Mouse (Mus musculus): ENCODE results near the gene Rgs14. TPM values are rescaled to one million over a fixed set of nuclear protein-coding genes. Genes with fewer than 3 reads are reported as not detected.

Gene Rgs14
- total RNA-seq, 2 experiments from 2014 or later, result 0.24 to 0.43 TPM

DNA sequence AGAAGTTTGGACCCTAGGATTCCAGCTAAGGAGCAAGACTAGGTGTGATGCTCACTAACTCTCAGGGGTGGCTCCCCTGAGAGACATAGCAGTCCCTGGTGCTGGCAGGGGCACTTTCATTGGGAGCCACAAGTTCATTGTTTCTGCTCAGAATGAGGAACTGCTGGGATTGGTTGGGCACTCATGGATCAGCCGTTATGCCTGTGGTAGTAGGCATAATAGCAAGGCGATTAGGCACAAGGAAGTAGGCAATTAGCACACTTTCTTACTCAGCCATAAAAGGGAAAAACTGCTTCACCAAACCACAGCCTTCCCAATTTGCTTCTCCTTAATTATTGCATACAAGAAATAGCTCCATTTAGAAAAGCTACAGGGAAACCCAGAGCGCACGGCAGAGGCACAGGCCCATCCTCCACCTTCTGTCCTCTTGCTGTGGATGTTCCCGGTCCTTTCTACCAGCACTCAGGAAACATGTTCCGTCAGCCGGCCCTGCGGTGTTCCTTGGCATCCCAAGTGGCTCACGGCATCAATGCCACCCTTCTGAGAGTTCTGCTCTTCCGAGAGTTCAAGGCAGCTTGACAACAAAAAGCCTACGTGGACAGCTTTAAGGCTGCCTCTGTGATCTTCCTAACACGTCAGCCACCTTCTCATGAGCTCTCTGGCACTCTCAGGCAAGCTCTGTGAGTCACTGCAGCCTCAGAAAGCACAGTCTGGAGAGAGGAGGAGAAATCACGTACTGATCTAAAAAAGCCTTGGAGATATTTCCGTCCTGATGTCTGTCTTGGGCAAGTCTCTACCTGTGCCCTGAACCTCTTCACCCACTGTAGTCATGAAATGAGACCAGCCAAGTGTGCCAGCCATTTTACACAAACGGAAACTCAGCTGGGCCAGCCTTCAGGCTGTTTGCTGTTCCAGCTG is 34.7 kb downstream of the Rgs14 start:
- no peak for DNase-seq (ENCODE audit: low spot score)

DNA sequence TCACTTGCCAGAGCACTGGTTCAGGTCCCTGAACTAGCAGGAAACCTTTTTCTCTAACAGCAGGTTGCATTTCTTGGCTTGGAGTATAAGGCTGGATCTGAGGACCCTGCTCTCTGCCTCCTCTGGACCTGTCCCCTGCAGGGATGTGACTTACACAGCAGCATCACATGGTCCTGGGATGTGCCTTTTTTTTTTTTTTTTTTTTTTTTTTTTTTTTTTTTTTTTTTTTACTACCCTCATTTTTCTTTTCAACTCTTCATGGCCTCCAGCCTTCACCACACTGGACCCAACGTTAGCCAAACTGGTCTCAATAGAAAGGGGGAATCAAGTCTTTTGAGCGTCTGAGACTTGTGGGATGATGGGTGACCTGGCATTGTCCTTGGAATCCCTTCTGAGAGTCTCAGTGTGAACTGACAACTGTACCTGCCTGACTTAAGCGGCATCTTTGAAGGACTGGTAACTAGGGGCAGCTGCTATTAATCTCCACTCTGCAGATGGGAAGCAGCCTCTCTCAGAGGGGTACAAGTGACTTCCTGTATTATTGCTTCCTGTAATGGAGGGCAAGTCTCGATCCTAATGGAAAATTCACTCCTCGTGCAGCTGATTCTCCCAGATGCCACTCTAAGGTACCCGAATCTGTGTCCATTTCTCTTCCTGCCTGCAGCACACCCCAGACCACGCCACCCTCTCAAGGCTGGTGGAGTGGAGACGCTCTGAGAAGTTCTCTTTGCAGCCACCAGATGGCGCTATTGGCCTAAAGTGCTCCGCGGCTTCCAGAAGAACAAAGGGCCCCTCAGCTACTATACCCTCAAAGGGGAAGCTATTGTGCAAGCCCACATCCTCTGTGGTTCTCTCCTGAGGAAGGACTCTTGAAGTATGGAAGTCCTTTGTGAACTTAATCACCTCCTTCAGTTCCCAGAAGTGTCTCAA is 35.6 kb downstream of the Rgs14 start:
- peak; percentile 65 for DNase-seq (ENCODE audit: low spot score)

DNA sequence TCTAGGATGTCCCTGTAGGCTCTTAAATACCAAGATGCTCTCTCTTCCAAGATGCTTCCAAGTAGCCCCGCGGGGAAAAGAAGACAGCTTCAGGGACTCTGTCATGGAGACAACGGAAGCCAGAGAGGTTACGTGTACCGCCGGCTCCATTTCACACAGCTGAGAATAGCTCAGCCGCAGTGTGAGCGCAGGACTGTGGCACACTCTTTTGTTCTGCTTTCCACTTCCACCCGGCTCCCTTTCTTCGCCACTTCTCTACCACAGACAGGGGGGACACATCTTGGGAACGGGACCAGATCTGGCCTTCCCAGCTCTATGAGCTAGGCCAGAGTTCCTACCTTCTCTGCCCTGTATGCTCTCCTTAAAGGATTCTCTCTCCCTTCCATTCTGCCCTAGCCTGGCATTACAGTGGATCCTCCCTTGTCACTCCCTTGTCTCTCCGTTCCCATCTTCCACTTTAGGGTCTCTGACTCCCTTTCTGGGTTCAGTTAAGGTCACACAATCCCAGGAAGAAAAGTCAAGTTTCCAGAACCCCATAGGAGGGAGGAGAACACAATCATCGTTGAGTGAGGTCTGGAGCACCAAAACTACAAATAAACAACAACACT is 36.4 kb downstream of the Rgs14 start:
- DNase-seq (ENCODE audit: low spot score), result no peak

DNA sequence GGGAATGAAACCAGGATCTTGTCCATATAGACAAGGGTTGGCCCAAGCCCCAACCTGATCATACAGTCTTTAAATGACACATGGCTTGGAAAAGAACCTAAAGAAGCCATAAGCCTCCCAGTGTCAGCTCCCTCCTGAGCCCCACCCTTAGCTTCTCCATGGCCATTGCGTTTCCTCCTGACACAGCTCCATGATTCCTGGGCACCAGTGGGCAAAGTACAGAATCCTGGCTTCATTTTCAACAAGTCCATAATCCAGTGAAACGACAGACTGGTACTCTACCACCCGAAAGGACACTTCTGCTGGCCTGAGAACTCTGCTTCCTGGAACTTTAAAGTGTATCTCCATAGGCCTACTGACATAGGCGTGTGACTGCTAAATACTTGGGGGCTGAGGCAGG is 37.8 kb downstream of the Rgs14 start:
- no peak for DNase-seq (ENCODE audit: low spot score)

DNA sequence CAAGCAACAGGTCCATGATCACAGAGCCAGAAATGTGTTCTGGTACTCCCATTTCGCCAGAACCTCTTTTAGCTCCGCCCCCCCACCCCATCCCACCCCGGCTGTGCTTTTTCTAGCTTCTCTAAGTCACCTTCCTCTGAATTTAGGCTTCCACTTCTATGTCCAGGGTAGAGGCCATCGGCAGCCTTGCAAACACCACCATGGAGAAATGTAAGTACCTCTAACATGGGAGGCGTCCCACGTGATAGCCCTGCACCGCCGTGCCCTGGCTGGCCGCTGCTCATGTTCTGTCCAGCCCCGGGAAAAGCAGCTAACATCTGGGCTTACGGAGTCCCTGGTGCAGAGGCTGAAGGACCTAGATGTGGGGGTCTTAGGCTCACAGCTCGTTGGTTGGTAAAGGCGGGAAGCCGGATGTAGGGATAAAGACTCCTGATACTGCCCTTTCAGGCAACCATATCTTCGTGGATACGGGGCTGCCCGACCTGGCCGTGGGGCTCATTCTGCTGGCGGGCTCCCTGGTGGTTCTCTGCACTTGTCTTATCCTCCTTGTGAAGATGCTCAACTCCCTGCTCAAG is 39.1 kb downstream of the Rgs14 start:
- no peak for DNase-seq (ENCODE audit: low spot score)

DNA sequence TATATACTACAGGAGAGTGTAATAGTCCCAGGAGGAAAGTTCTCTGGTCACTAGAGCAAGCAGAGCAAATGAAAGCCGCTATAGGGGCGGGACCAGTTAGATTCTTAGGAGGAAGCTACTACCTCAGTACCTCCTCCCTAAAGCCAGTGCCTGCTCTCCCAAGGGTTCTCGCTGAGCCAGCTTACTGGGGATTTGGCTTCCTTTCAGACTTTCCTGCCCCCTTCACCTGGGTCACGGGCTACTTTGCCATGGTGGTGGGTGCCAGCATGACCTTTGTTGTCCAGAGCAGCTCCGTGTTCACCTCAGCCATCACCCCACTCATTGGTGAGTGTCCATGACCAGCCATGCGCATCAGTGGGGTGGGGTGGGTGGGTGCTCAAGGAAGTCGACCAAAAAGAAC is 42.3 kb downstream of the Rgs14 start:
- no peak for DNase-seq (ENCODE audit: low spot score)

DNA sequence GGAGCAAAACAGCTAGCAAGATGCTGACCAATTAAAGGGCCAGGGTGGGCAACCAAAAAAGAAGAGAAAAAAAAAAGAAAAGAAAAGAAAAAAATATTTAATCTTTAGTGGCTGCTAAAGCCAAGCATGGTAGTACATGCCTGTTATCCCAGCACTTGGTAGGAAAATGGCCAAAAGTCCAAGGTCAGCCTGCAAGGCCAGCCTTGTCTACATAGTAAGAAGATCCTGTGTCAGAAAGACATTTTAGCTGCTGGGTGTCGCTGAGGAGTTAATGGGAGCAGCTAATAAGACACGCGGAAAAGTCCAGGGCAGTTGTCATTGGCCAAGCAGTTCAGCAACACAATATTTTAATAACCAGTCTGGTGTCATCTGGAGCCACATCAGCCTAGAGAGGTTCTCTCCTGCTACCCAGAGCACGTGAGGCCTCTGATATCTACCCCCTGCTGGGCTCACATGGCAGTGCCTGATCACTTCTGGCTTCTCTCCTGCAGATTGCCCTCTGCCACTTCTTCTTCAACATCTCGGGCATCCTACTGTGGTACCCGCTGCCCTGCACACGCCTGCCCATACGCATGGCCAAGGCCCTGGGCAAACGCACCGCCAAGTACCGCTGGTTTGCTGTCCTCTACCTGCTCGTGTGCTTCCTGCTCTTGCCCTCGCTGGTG is 43.2 kb downstream of the Rgs14 start:
- no peak for DNase-seq (ENCODE audit: low spot score)

DNA sequence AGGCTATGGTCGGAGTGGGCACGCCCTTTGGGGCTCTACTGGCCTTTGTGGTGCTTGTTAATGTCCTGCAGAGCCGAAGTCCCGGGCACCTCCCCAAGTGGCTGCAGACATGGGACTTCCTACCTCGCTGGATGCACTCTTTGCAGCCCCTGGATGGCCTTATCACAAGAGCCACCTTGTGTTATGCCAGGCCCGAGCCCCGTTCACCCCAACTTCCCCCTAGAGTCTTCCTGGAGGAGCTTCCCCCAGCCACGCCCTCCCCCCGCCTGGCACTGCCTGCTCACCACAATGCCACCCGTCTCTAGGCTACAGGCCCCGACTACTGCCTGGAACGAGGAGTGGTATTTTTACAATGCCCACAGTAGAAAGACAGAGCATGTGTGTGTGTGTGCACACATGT is 43.8 kb downstream of the Rgs14 start:
- no peak for DNase-seq (ENCODE audit: low spot score)

DNA sequence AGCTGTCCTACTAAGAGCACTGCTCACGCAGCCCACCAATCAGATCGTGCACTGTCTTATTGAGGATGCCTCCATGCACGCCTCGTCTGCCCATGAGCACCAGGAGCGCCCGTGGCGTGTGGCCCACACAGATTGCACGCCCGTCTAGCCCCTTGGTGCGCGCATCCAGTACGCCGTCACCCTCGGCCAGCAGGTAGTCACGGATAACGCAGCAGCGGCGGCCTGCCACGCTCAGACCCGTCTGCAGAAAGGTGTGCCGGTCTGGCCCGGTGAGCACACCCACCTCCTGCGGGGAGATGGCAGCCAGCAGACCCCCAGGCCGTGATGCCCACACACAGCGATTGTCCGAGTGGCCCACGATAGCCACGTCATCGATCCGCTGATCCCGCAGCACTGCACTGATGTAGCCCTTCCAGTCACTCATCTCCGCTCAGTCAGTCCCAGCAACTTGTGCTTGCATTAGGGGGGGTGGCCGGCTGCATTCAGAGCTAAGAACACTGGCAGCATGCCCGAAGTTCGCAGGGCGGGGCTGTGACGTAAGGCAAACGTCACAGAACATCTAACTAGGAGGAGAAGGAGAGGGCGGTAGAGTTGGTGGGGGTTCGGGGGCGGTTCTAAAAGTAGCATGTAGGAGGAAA is 45.3 kb downstream of the Rgs14 start, which contains the start of gene Pfn3:
Pfn3 (minus strand) TSS at position 490 of the 638 bp plus-strand sequence.
- DNase-seq (ENCODE audit: low spot score), result no peak

DNA sequence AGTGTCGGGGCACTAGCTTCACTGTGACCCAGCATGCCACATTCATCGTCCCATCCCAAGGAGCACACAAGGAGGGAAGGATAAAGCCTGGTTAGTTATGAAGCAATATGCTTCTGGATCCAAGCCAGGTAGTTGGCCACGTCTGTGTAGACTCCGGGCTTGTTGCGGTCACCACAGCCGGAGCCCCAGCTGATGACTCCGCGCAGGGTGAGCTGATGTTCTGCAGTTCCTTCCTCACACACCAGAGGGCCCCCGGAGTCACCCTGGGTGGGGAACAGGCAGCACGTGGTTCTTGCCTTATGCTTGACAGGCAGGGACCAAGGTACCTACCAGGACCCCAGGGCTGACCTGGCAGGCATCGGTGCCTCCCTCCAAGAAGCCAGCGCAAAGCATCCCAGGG is 48.5 kb downstream of the Rgs14 start:
- peak; percentile 91 for DNase-seq (ENCODE audit: low spot score)

DNA sequence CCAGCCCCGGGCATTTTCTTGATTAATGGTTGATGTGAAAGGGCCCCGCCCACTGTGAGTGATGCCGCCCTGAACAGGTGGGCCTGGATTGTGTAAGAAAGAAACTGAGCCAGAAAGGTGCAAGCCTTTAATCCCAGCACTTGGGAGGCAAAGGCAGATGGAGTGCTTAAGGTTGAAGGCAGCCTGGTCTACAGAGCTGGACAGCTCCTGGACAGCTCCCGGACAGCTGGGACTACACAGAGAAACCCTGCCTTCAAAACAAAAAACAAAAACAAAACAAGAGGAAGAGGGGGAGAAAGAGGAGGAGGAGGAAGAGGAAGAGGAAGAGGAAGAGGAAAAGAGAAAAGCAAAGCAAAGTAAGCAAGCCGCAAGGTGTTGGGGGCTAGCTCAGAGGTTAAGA is 49.6 kb downstream of the Rgs14 start:
- no peak for DNase-seq (ENCODE audit: low spot score)

DNA sequence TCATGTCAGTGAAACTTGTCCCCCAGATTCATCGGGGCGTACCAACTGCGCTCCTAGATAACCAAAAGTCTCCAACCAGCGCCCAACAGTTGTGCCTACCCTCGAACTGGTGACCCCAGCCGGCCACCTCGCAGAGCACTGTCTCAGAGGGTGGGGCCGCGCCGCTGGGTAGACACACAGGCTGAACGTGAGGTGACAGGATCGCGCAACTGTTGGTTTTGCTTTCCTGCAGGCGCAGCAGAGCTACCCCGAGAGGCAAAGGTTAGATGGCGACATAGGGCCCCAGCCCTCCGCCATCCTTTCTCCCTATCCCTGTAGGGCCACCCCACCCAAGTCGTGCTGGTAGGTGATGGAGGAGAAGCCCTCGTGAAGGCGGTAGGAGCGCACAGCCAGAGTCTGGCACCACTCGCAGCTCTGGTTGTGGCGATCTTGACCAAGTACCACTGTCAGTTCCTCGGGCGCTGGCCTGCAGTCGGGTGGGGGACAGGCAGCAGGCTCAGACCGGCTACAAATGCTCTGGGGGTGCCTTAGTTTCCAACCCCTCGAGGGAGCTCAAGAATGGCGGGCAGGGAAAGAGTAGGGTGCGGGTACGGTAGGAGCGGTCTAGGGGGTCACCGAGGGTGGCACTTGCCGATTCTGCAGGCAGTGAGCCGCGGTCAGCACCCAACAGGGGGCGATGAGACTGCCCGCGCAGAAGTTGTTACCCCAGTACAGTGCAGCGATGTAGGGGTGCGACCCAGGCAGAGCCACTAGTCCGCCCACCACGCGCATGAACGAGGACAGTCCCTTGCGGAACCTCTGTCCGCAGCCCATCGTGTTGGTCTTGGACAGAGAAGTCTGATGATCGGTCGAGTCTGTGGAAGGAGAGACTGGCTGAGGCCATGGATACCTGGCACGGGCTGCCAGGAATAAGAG is 50.7 kb downstream of the Rgs14 start:
- no peak for DNase-seq (ENCODE audit: low spot score)

DNA sequence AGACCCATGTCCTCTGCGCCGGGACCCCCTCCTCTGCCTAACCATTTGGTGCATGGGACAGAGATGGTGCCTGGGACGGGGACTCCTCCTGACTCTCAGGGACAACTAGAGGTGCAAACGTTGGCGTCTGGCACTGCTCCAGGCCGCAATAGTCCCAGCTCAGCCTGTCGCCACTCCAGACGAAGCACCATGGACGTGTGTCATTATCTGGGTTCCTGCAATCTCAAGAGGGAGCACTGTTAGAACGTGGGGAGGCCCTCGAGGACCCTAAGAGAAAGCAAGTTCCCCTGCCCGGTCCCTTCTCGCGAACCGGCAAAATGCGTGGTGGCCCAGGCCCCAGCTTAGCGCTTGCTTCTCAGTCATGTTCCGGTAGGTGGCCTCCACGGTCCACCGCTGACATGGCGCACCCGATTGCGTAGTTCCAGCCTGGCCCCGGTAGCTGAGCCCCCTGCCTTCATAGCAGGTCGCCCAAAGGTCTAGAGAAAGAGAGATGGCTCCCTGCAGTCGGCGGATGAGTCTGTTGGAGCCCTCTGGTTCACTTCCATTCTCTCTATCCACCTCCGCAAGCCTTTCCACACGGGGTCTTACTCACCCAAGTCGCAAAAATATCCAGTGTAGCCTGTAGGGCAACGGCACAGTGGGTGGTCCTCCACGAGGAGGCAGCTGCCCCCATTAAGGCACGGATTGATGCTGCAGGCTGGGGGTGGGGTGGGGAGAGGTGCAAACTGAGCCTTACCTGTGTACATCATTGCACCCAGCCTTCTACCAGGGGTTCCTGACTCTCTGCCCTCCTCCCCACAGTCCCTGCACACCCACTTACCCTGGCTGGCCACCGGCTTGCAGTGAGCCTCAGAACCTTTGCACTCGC is 51.6 kb downstream of the Rgs14 start:
- peak; percentile 75 for DNase-seq (ENCODE audit: low spot score)

DNA sequence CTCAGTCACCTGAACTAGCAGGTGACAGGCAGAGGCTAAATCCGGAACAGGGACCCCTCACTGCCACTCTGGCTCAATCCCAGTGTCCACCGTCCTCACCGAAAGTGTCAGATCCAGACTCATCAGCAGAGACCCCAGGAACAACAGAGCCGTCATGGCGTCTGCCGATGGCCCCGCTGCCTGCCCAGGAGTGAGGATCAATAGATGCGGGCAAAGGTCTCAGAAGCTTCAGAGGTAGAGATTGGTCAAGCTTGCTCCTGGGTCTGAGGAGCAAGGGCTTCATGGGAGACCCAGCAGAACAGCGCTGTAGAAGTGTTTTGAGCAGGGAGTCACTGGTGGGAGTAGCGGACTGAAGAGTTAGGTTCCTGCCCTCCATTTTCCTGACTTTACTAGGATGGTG is 57.1 kb downstream of the Rgs14 start, which contains the start of gene F12:
F12 (minus strand) TSS at position 181 of the 400 bp plus-strand sequence.
- DNase-seq (ENCODE audit: low spot score), result no peak

DNA sequence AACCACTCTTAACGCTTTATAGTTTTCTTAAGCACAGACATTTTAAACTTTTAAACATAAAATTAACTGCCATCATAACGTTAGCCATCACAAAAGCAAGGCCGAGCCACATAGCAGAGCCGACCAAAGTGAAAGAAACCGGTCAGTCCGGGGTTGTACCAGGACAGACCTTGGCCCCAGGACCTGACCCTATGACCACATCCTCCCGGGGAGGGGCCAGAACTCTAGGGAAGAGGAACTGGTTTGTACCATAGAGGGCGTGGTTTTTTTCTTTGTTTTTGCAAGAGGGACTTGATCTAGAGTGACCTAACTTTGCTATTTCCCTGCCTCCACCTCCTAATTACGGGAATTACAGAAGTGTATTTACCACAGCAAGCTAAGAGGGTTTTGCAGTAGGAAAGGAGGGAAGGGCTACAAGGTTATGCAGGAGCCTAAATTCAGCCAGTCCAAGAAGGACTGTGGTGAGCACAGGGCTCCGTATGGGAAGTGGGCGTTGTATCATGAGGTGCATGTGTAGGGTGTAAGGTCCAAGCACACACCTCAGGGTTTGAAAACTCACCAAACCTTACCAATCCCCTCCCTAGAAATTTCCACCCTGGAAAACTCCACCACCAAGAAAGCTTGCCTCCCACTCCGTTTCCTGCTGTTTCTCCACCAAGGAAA is 59.8 kb downstream of the Rgs14 start:
- peak; percentile 76 for DNase-seq (ENCODE audit: low spot score)

DNA sequence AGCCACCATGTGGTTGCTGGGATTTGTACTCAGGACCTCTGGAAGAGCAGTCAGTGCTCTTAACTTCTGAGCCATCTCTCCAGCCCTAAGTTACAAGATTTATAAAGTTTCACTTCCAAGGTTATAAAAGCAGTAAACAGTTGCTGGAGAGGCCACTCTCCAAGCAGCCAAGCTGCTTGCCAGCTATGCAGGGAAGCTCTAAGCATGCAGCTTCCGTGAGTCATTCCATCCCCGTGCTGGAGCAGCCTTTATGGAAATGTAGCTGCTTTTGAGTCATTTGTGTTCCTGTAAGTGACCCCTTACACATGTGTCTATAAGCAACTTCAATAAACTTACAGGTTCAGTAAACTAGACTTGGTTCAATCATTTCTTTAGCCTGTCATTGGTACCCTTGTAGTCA is 61.0 kb downstream of the Rgs14 start:
- no peak for DNase-seq (ENCODE audit: low spot score)

DNA sequence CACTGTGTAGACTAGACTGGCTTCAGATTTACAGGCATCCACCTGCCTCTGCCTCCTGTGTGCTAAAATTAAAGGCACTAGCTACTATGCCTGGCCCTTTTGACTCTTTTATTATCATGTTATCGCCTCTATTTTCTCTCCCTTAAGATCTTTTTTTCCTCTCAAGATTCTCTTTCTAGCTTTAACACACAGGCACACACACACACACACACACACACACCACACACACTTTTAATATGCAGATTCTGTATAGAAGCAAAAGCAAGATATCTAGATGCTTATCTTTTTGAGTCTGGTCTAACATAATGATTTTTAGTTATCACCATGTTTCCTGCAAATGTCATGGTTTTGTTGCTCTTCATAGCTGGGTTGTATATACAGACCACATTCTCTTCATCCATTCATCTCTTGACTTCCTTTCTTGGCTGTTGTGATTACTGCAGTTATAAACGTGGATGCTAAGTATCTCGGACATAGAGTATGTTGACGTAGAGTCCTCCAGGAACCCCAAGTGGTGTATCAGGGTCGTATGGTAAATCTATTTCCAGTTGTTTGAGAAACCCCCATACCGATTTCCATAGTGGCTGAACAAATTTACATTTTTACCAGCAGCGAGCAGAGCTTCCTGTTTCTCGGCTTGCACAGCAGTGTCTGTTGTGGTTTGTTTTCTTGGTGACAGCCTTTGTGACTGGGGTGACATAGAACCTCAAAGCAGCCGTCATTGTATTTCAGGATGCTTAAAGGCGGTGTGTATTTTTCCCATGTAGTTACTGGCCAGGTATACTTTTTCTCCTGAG is 62.6 kb downstream of the Rgs14 start:
- DNase-seq (ENCODE audit: low spot score), result no peak

Measured in gastrocnemius, adult 18-20 months (tissue).